Mouse (Mus musculus) frontal cortex, adult 2 months (tissue): Measurements from ENCODE around the gene Cyp3a13. TPM values are rescaled to one million over a fixed set of nuclear protein-coding genes. Genes with fewer than 3 reads are reported as not detected.
"Not testable (repeated sequence)": the region's sequence is repeated elsewhere in the genome, so short reads cannot be mapped to it uniquely, and the experiment has no call there.

Source experiments
- DNase-seq, 2 experiments: peaks; one replicate each; pipeline ENCODE4 v3.0.0; 2022; ENCODE audit warnings: low spot score in 1 of 2; ENCODE audit errors: extremely low spot score in 1 of 2
- polyA plus RNA-seq: library from polyadenylated mRNA; depleted of rRNA; stranded (reverse); fragments of >200 nt; gene quantifications from 2 replicates; pipeline ENCODE4 v1.2.3, GENCODE M21; 2012; rRNA removed

The Cyp3a13 gene
- polyA plus RNA-seq, 1 experiment, result 1.2 TPM

- no peak for DNase-seq
Measured at GRCm38 (mm10) chr5:137875054-137875453, 46.4 kb downstream of the Cyp3a13 start.

- not testable (repeated sequence) for DNase-seq
Measured at GRCm38 (mm10) chr5:137872381-137872702, 49.1 kb downstream of the Cyp3a13 start.

DNA sequence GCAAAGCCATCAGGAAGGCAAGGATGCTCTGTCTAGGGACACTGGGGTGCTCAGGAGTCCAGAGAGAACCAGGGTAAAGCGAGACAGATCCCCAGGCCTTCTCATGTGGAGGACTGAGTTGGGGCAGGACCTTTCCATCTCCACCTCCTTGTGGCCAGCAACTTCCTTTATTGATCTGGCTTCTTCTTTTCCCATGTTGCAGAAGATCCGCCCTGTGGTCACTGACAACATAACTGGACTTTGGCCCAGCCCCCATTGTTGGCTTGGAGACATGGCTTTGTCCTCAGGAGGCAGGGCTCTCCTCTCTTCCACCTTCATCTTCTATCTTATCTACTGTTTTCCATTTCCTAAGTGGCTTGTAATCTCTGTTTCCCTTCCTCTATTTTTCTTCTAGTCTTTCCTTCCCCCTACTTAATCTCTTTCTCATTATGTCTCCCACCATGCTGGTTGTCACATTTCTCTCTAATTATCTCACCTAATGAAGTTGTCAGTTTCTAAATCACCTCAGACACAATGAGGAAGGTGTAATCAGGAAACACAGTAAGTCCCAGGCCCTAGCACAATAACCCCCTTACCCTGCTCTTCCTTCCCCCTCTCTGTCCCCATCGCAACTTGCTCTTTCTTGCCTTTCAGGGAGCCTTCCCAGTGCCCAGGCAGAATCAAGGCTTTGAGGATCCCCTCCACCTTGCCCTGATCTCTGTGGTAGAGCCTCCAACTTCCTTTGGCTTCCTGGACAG lies 49.6 kb downstream of the Cyp3a13 start, which contains the start of gene Pilrb2:
Gene Pilrb2, minus strand, starts transcription at position 172 of the 737 bp plus-strand sequence.
- not testable (repeated sequence) for DNase-seq

- DNase-seq, result not testable (repeated sequence)
Measured at GRCm38 (mm10) chr5:137868600-137868999, 52.8 kb downstream of the Cyp3a13 start.

- DNase-seq, result not testable (repeated sequence)
Measured at GRCm38 (mm10) chr5:137864008-137864407, 57.4 kb downstream of the Cyp3a13 start.

GRCm38 (mm10) chr5:137857960-137858710 lies 63.3 kb downstream of the Cyp3a13 start, which contains the start of gene Pilrb1:
Gene Pilrb1 (minus strand): TSS chr5:137858106.
- not testable (repeated sequence) for DNase-seq

DNA sequence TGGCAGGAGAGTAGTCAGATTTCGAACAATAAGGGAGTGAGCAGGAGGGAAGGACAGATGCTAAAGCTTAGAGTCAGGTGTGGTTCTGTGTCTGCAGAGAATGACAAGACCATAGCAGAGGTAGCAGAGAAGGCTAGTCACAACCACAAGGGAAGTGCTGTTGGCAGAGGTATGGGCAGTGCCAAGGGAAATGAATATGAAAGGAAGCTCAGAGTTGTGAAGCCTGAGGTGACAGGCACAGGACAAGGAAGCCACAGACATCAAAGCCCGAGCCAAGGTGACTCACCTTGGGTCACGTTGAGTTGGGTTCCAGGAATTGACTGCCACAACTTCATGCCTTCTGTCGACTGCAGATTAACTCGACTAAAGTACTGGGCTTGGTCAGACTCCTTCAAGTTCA lies 64.5 kb downstream of the Cyp3a13 start:
- not testable (repeated sequence) for DNase-seq

- DNase-seq, result not testable (repeated sequence)
Measured at GRCm38 (mm10) chr5:137854907-137855306, 66.5 kb downstream of the Cyp3a13 start.

- not testable (repeated sequence) for DNase-seq
Measured at GRCm38 (mm10) chr5:137850313-137850712, 71.1 kb downstream of the Cyp3a13 start.

Other genes with a start within 250 kb of the Cyp3a13 start
- 32.4 and 32.9 TPM in 2 replicates for gene Agfg2, start 236.9 kb downstream of the Cyp3a13 start, polyA plus RNA-seq
- 55.0 and 60.9 TPM in 2 replicates for gene Nyap1, start 180.0 kb downstream of the Cyp3a13 start, polyA plus RNA-seq
- 273 and 360 TPM in 2 replicates for gene Tsc22d4, start 175.9 kb downstream of the Cyp3a13 start, polyA plus RNA-seq
- 24.2 and 25.9 TPM in 2 replicates for gene Ppp1r35, start 142.8 kb downstream of the Cyp3a13 start, polyA plus RNA-seq
- 39.1 and 42.6 TPM in 2 replicates for gene Mepce, start 134.0 kb downstream of the Cyp3a13 start, polyA plus RNA-seq
- gene Zcwpw1, start 133.8 kb downstream of the Cyp3a13 start, polyA plus RNA-seq, result 14.1 and 15.3 TPM in 2 replicates
- 0.86 and 0.98 TPM in 2 replicates for gene Pilra, start 85.3 kb downstream of the Cyp3a13 start, polyA plus RNA-seq
- gene Pilrb1, start 63.5 kb downstream of the Cyp3a13 start, polyA plus RNA-seq, result 0.20 TPM in 1 of 2 replicates, not detected in the other
- 0.08 TPM in 1 of 2 replicates, not detected in the other for gene Pilrb2, start 49.8 kb downstream of the Cyp3a13 start, polyA plus RNA-seq
- gene Gjc3, start 41.5 kb upstream of the Cyp3a13 start, polyA plus RNA-seq, result 33.9 and 34.0 TPM in 2 replicates
- 0.36 and 0.54 TPM in 2 replicates for gene Azgp1, start 59.9 kb upstream of the Cyp3a13 start, polyA plus RNA-seq
- not detected in 2 replicates for gene Smok3a, start 99.6 kb upstream of the Cyp3a13 start, polyA plus RNA-seq
- gene Smok3b, start 99.8 kb upstream of the Cyp3a13 start, polyA plus RNA-seq, result not detected in 2 replicates
- not detected in 2 replicates for gene Smok3c, start 131.6 kb upstream of the Cyp3a13 start, polyA plus RNA-seq
- gene Zkscan1, start 163.5 kb upstream of the Cyp3a13 start, polyA plus RNA-seq, result 14.8 and 16.3 TPM in 2 replicates
- 18.0 and 21.2 TPM in 2 replicates for gene Zscan21, start 195.3 kb upstream of the Cyp3a13 start, polyA plus RNA-seq
- 3.7 and 6.0 TPM in 2 replicates for gene Zfp113, start 234.1 kb upstream of the Cyp3a13 start, polyA plus RNA-seq
- gene Cops6, start 239.5 kb upstream of the Cyp3a13 start, polyA plus RNA-seq, result 126 and 149 TPM in 2 replicates